Mouse (Mus musculus) spleen, postnatal 36 days (tissue): ENCODE data around the gene Unc5b.
"Not testable (repeated sequence)": the region's sequence is repeated elsewhere in the genome, so short reads cannot be mapped to it uniquely, and the experiment has no call there.

Source experiments
- DNase-seq, 2 experiments: peaks; one replicate each; pipeline ENCODE4 v3.0.0; 2022; ENCODE audit warnings: low spot score in 2 of 2, mixed read lengths in 1 of 2

The Unc5b gene

GRCm38 (mm10) chr10:60831379-60831778, at the start of gene Unc5b:
Gene Unc5b (minus strand): TSS chr10:60831581.
- peak; percentile 54 to 55 for DNase-seq

- no peak for DNase-seq
Measured at GRCm38 (mm10) chr10:60879817-60880216, 48.4 kb upstream of the Unc5b start.

GRCm38 (mm10) chr10:60877075-60877474, 45.7 kb upstream of the Unc5b start:
- no peak for DNase-seq

- no peak for DNase-seq
Measured at GRCm38 (mm10) chr10:60875011-60875410, 43.6 kb upstream of the Unc5b start.

GRCm38 (mm10) chr10:60863318-60863717, 31.9 kb upstream of the Unc5b start:
- DNase-seq: no peak

- no peak for DNase-seq
Measured at GRCm38 (mm10) chr10:60862477-60863293, 31.3 kb upstream of the Unc5b start.

- DNase-seq: not testable (repeated sequence)
Measured at GRCm38 (mm10) chr10:60845271-60845670, 13.9 kb upstream of the Unc5b start.

- no peak for DNase-seq
Measured at GRCm38 (mm10) chr10:60838816-60839215, 7.4 kb upstream of the Unc5b start.

GRCm38 (mm10) chr10:60834949-60835348, 3.6 kb upstream of the Unc5b start:
- DNase-seq: peak; percentile 9 to 23

GRCm38 (mm10) chr10:60832664-60833173, 1.3 kb upstream of the Unc5b start:
- no peak for DNase-seq

- no peak for DNase-seq
Measured at GRCm38 (mm10) chr10:60830556-60831350, 628 bp downstream of the Unc5b start.

- DNase-seq: no peak
Measured at GRCm38 (mm10) chr10:60830000-60830399, 1.4 kb downstream of the Unc5b start.

GRCm38 (mm10) chr10:60829071-60829470, 2.3 kb downstream of the Unc5b start:
- no peak for DNase-seq

- DNase-seq: no peak
Measured at GRCm38 (mm10) chr10:60827901-60828670, 3.3 kb downstream of the Unc5b start.

GRCm38 (mm10) chr10:60827266-60827665, 4.1 kb downstream of the Unc5b start:
- no peak for DNase-seq

GRCm38 (mm10) chr10:60826461-60827237, 4.7 kb downstream of the Unc5b start:
- no peak for DNase-seq

GRCm38 (mm10) chr10:60825955-60826354, 5.4 kb downstream of the Unc5b start:
- DNase-seq: no peak

- no peak for DNase-seq
Measured at GRCm38 (mm10) chr10:60823744-60824143, 7.6 kb downstream of the Unc5b start.

- no peak for DNase-seq
Measured at GRCm38 (mm10) chr10:60822641-60823425, 8.5 kb downstream of the Unc5b start.

GRCm38 (mm10) chr10:60821736-60822358, 9.5 kb downstream of the Unc5b start:
- no peak for DNase-seq
